Mouse (Mus musculus) monocyte, adult 2 months (primary cell): ENCODE data around the gene Olfr120.
"Not testable (repeated sequence)": the region's sequence is repeated elsewhere in the genome, so short reads cannot be mapped to it uniquely, and the experiment has no call there.

ENCODE experiments used
- DNase-seq, 2 experiments: peaks; one replicate each; pipeline ENCODE4 v3.0.0; 2022; ENCODE audit warnings: low spot score in 2 of 2, low read depth in 1 of 2

The Olfr120 gene

GRCm38 (mm10) chr17:37721508-37721907, at the start of gene Olfr120:
Gene Olfr120, plus strand, starts transcription at chr17:37721808.
- DNase-seq = no peak

GRCm38 (mm10) chr17:37696264-37696663, 25.3 kb upstream of the Olfr120 start, which contains the start of gene Olfr119:
Gene Olfr119, plus strand, starts transcription at chr17:37696564.
- not testable (repeated sequence) for DNase-seq

GRCm38 (mm10) chr17:37738070-37738469, 16.5 kb downstream of the Olfr120 start:
- no peak for DNase-seq

- DNase-seq = no peak
These were observed 46.7 kb downstream of the Olfr120 start, which contains the start of gene Olfr122 for GRCm38 (mm10) chr17:37768307-37768706. Gene Olfr122, plus strand, starts transcription at chr17:37768607.
